Mouse (Mus musculus) E14TG2a.4 (cell line): ENCODE results near the gene Nol6.

Experiments
- CTCF ChIP-seq: conservative IDR thresholded peaks from 2 replicates; pipeline ENCODE4 v1.5.1; 2014; ENCODE audit warnings: low read length
- NANOG ChIP-seq: IDR thresholded peaks from 2 replicates; pipeline ENCODE4 v1.6.1; 2014; ENCODE audit warnings: borderline replicate concordance, low read length, mixed read lengths
- POU5F1 ChIP-seq: IDR thresholded peaks from 2 replicates; pipeline ENCODE4 v1.6.1; 2014; ENCODE audit warnings: low read length, borderline replicate concordance

- TF ChIP-seq CTCF = no peak
- no peak for TF ChIP-seq NANOG
- TF ChIP-seq POU5F1 = no peak
These were observed 28.1 kb downstream of the Nol6 start for GRCm38 (mm10) chr4:41096169-41096568.
